Mouse (Mus musculus) R1 (cell line): ENCODE data around the gene Lhpp.

Source experiments
- DNase-seq: peaks from one replicate; pipeline ENCODE4 v3.0.0-alpha.2; 2018; ENCODE audit warnings: low read depth, low spot score

Gene Lhpp

GRCm38 (mm10) chr7:132736099-132736862, 125.8 kb downstream of the Lhpp start:
- DNase-seq: peak; percentile 93

- no peak for DNase-seq
Observed at GRCm38 (mm10) chr7:132738844-132739243, 128.4 kb downstream of the Lhpp start.

- DNase-seq: no peak
Observed at GRCm38 (mm10) chr7:132739829-132740228, 129.4 kb downstream of the Lhpp start.

- DNase-seq: no peak
Observed at GRCm38 (mm10) chr7:132742912-132743311, 132.5 kb downstream of the Lhpp start.

- no peak for DNase-seq
Observed at GRCm38 (mm10) chr7:132747096-132747495, 136.7 kb downstream of the Lhpp start.

GRCm38 (mm10) chr7:132748076-132748769, 137.8 kb downstream of the Lhpp start:
- no peak for DNase-seq

- no peak for DNase-seq
Observed at GRCm38 (mm10) chr7:132749504-132749903, 139.1 kb downstream of the Lhpp start.

- no peak for DNase-seq
Observed at GRCm38 (mm10) chr7:132751716-132752115, 141.3 kb downstream of the Lhpp start.

- no peak for DNase-seq
Observed at GRCm38 (mm10) chr7:132753518-132754388, 143.3 kb downstream of the Lhpp start.

- no peak for DNase-seq
Observed at GRCm38 (mm10) chr7:132754389-132754750, 143.9 kb downstream of the Lhpp start.
